Mouse (Mus musculus): ENCODE data around the gene Cmpk1. TPM values are rescaled to one million over a fixed set of nuclear protein-coding genes. Genes with fewer than 3 reads are reported as not detected.
A peak's percentile ranks its signal among the peaks of the same experiment; 100 is the strongest.

Gene Cmpk1
- polyA plus RNA-seq, 1 experiment from 2014 or later, result 134 TPM

GRCm38 (mm10) chr4:114917091-114917490 lies 70.0 kb downstream of the Cmpk1 start:
- Histone ChIP-seq H3K36me3 (ENCODE audit: control insufficient read depth, insufficient read depth, low read length) (no peaks in the 10 kb centered on the region), H3K4me3 (ENCODE audit: low read depth, low read length) (no peak overlapping the region), H3K9me3 (ENCODE audit: control insufficient read depth, low read length) (no peaks in the 10 kb centered on the region), H3K27me3 (ENCODE audit: control insufficient read depth, insufficient read depth, low read length) (peaks cover 57% of the 10 kb centered on the region), H3K27ac (ENCODE audit: low read depth, low read length) (no peak overlapping the region), H3K4me1 (replicated peaks; ENCODE audit: control insufficient read depth, insufficient read depth, low read length) (no peaks in the 10 kb centered on the region; the same call in 1 of the 2 replicates), H3K9ac (ENCODE audit: low read depth, low read length) (no peak overlapping the region), H3K4me2 (replicated peaks; ENCODE audit: low read depth, low read length) (no peak overlapping the region)
- DNase-seq (ENCODE audit: low spot score) (peak; percentile 64), ATAC-seq (ENCODE audit: low FRiP score) (no peak)
- WGBS, result 51% methylated on average over 2 of the region's 2 CpGs

- Histone ChIP-seq H3K4me1 (replicated peaks; ENCODE audit: control insufficient read depth, insufficient read depth, low read length) (no peaks in the 10 kb centered on the region; the same call in 1 of the 2 replicates), H3K36me3 (ENCODE audit: control insufficient read depth, insufficient read depth, low read length) (no peaks in the 10 kb centered on the region), H3K27me3 (ENCODE audit: control insufficient read depth, insufficient read depth, low read length) (peaks cover 60% of the 10 kb centered on the region), H3K27ac (ENCODE audit: low read depth, low read length) (no peak overlapping the region), H3K9ac (ENCODE audit: low read depth, low read length) (no peak overlapping the region), H3K4me3 (ENCODE audit: low read depth, low read length) (no peak overlapping the region), H3K4me2 (replicated peaks; ENCODE audit: low read depth, low read length) (no peak overlapping the region), H3K9me3 (ENCODE audit: control insufficient read depth, low read length) (no peaks in the 10 kb centered on the region)
- DNase-seq (ENCODE audit: low spot score) (no peak), ATAC-seq (ENCODE audit: low FRiP score) (no peak)
- 42% methylated on average over 4 of the region's 4 CpGs for WGBS
Observed at GRCm38 (mm10) chr4:114916056-114916455, 71.0 kb downstream of the Cmpk1 start.

GRCm38 (mm10) chr4:114913594-114913962 lies 73.5 kb downstream of the Cmpk1 start:
- peak; percentile 86 for DNase-seq (ENCODE audit: low spot score)
- WGBS, result 5% methylated on average over 13 of the region's 13 CpGs
- peaks cover 83% of the 10 kb centered on the region for H3K27me3 ChIP-seq (ENCODE audit: control insufficient read depth, insufficient read depth, low read length)
- no peak overlapping the region for H3K9ac ChIP-seq (ENCODE audit: low read depth, low read length)
- H3K4me1 ChIP-seq (replicated peaks; ENCODE audit: control insufficient read depth, insufficient read depth, low read length), result peaks cover 2% of the 10 kb centered on the region
- no peak overlapping the region for H3K27ac ChIP-seq (ENCODE audit: low read depth, low read length)
- peak; percentile 31 for ATAC-seq (ENCODE audit: low FRiP score)
- H3K9me3 ChIP-seq (ENCODE audit: control insufficient read depth, low read length), result no peaks in the 10 kb centered on the region
- no peaks in the 10 kb centered on the region for H3K36me3 ChIP-seq (ENCODE audit: control insufficient read depth, insufficient read depth, low read length)
- no peak overlapping the region for H3K4me2 ChIP-seq (replicated peaks; ENCODE audit: low read depth, low read length)
- no peak overlapping the region for H3K4me3 ChIP-seq (ENCODE audit: low read depth, low read length)

GRCm38 (mm10) chr4:114912705-114913593 lies 74.1 kb downstream of the Cmpk1 start:
- ATAC-seq (ENCODE audit: low FRiP score) (no peak), DNase-seq (ENCODE audit: low spot score) (peak; percentile 59)
- H3K4me1 ChIP-seq (replicated peaks; ENCODE audit: control insufficient read depth, insufficient read depth, low read length), result peaks cover 5% of the 10 kb centered on the region
- H3K9me3 ChIP-seq (ENCODE audit: control insufficient read depth, low read length), result no peaks in the 10 kb centered on the region
- H3K36me3 ChIP-seq (ENCODE audit: control insufficient read depth, insufficient read depth, low read length), result no peaks in the 10 kb centered on the region
- WGBS, result 3% methylated on average over 35 of the region's 35 CpGs
- no peak overlapping the region for H3K27ac ChIP-seq (ENCODE audit: low read depth, low read length)
- peaks cover 88% of the 10 kb centered on the region for H3K27me3 ChIP-seq (ENCODE audit: control insufficient read depth, insufficient read depth, low read length)
- no peak overlapping the region for H3K4me3 ChIP-seq (ENCODE audit: low read depth, low read length)
- no peak overlapping the region for H3K4me2 ChIP-seq (replicated peaks; ENCODE audit: low read depth, low read length)
- no peak overlapping the region for H3K9ac ChIP-seq (ENCODE audit: low read depth, low read length)

GRCm38 (mm10) chr4:114909602-114910484 lies 77.2 kb downstream of the Cmpk1 start:
- Histone ChIP-seq H3K4me3 (ENCODE audit: low read depth, low read length) (peak overlapping the region; percentile 42), H3K4me1 (replicated peaks; ENCODE audit: control insufficient read depth, insufficient read depth, low read length) (peaks cover 5% of the 10 kb centered on the region), H3K27ac (ENCODE audit: low read depth, low read length) (no peak overlapping the region), H3K36me3 (ENCODE audit: control insufficient read depth, insufficient read depth, low read length) (no peaks in the 10 kb centered on the region), H3K27me3 (ENCODE audit: control insufficient read depth, insufficient read depth, low read length) (peaks cover 92% of the 10 kb centered on the region), H3K9me3 (ENCODE audit: control insufficient read depth, low read length) (no peaks in the 10 kb centered on the region), H3K4me2 (replicated peaks; ENCODE audit: low read depth, low read length) (peak overlapping the region; percentile 74), H3K9ac (ENCODE audit: low read depth, low read length) (no peak overlapping the region)
- WGBS, result 1% methylated on average over 20 of the region's 20 CpGs
- ATAC-seq (ENCODE audit: low FRiP score) (no peak), DNase-seq (ENCODE audit: low spot score) (peak; percentile 76)

Other genes with a start within 250 kb of the Cmpk1 start
- gene Gm12830, start 165.5 kb downstream of the Cmpk1 start, polyA plus RNA-seq (2014; fragmentation: Nextera tagmentation; extraction: Ambion mirVana), result not detected in 2 replicates
- 0.74 and 0.93 TPM in 2 replicates for gene Foxd2, start 78.4 kb downstream of the Cmpk1 start, polyA plus RNA-seq (2014; fragmentation: Nextera tagmentation; extraction: Ambion mirVana)
- gene Foxe3, start 61.2 kb downstream of the Cmpk1 start, polyA plus RNA-seq (2014; fragmentation: Nextera tagmentation; extraction: Ambion mirVana), result not detected in 2 replicates
- gene Stil, start 12.9 kb upstream of the Cmpk1 start, polyA plus RNA-seq (2014; fragmentation: Nextera tagmentation; extraction: Ambion mirVana), result 18.3 and 23.0 TPM in 2 replicates
- 8.6 and 10.3 TPM in 2 replicates for gene Tal1, start 69.2 kb upstream of the Cmpk1 start, polyA plus RNA-seq (2014; fragmentation: Nextera tagmentation; extraction: Ambion mirVana)
- 12.8 and 16.0 TPM in 2 replicates for gene Pdzk1ip1, start 101.5 kb upstream of the Cmpk1 start, polyA plus RNA-seq (2014; fragmentation: Nextera tagmentation; extraction: Ambion mirVana)
- 0.75 and 0.79 TPM in 2 replicates for gene Cyp4x1, start 147.0 kb upstream of the Cmpk1 start, polyA plus RNA-seq (2014; fragmentation: Nextera tagmentation; extraction: Ambion mirVana)